Mouse (Mus musculus) heart, postnatal 14 days (tissue): Measurements from ENCODE around the gene Dhx8. TPM values are rescaled to one million over a fixed set of nuclear protein-coding genes. Genes with fewer than 3 reads are reported as not detected.
A peak's percentile ranks its signal among the peaks of the same experiment; 100 is the strongest.

Experiments
- DNase-seq, 2 experiments: peaks; one replicate each; pipeline ENCODE4 v3.0.0; 2021 to 2022
- intact Hi-C: fragments of 180-260 bp; cut with DNase I; formaldehyde crosslinking; loops from one replicate; pipeline ENCODE4 v1.15.1; 2025
- total RNA-seq, 2 experiments: library from RNA; stranded (reverse); gene quantifications; 2 replicates each; pipeline ENCODE4 v1.2.3; 2021

Gene Dhx8
- total RNA-seq, 2 experiments from 2014 or later: 17.8 to 19.9 TPM

DNA sequence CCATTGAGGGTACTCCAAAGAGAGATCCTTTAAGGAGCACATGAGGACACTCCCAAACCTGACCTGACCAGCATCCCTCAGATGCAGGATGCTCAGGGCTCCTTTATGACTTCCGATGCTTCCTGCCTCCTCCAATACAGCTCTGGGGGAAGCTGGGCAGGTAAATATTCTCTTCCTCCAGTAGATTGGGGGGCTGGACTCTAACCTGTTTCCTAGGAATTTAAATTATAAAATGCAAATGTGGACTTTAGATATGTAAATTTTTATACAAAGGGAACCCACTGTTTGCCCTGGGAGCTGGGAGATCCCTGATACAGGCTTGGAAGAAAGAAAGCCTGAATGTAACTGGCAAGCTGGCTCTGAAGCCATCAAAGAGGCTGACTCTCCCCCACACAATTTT lies 54.7 kb downstream of the Dhx8 start:
- no peak for DNase-seq
- intact Hi-C loops: no loop called here

DNA sequence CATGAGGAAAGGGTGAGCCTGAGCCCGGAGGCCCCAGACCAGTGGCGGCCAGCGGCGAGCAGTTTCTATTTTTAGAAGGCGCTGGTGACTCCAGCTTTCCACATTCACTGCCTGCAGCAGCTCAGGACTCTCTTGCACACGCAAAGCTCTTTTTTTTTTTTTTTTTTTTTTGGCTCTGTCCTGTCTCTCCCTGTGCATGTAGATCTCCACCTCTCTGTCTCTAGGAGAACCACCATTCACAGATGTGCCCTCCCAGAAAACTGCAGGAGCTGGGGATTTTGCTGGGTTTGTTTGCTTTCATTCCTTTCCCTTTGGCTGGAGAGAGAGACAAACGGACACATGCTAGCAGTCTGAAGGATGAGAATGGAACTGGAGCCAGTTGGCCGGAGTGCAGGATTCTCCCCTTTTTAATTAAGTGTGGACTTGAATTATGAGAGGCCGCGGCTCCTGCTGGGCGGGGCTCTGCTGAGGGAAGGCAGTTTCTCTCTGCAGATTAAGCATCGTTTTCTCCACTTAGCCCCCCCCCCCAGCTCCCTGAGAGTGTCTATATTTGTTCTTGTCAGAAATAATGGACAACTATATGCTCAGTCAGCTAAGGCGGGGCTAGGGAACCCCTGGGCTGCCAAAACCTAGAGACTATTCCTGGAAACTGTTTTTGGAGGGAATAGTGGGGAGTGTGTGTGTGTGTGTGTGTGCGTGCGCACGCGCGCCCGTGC lies 58.2 kb downstream of the Dhx8 start:
- peak; percentile 29 to 46 for DNase-seq
- intact Hi-C loops: no loop called here

DNA sequence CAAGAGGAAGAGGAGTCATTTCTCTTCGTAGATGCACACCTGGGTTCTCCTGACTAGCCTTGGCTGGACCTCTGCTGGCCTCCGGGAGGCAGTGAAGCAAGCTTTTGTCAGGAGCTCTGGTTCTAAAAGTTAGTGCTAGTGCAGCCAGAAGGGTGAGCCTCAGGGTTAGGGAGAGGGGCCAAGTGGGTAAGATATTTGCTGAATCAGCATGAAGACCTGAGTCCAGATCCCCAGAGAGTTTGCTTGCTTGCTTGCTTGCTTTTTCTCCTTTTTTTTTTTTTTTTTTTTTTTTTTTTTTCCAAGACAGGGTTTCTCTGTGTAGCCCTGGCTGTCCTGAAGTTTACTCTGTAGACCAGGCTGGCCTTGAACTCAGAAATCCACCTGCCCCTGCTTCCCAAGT lies 64.6 kb downstream of the Dhx8 start:
- DNase-seq: no peak
- intact Hi-C loops: no loop called here

DNA sequence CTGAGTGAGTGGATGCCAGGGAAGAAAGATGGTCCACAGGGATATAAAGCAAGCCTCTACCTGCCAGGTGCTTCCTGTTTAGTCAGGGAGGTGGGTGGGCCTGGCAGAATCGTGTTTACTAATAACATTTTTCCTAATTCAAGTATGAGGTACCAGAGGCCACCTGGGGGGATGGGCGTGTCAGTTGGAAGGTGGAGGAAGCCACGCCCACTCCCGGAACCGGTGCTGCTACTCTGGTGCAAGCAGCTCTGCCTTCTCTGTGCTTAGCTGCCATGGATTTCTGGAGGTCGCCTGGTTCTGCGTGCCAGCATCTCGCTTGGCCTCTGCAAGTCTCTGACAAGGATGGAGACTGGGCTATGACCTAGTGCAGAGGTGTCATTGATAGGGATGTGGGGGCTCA lies 65.4 kb downstream of the Dhx8 start:
- DNase-seq: no peak
- intact Hi-C loops: no loop called here

DNA sequence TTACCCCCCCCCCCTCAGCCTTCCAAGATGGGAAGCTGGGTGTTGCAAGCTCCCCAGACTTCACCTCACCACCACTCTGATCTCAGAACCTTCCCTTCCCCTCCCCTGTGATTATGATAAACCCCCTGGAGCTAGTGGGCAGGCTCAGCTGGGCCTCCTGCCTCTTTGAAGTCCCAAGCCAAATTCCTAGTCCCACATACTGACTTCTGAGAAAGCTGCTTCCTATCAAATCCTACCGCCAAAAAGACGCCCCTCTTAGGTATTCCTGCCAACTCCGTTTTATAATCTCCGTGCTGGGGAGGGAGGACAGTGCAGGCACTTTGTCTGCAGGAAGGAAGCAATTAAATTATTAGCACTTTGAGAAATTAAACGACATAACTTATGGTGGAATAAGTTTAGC lies 68.7 kb downstream of the Dhx8 start:
- intact Hi-C loops: no loop called here
- DNase-seq: no peak

DNA sequence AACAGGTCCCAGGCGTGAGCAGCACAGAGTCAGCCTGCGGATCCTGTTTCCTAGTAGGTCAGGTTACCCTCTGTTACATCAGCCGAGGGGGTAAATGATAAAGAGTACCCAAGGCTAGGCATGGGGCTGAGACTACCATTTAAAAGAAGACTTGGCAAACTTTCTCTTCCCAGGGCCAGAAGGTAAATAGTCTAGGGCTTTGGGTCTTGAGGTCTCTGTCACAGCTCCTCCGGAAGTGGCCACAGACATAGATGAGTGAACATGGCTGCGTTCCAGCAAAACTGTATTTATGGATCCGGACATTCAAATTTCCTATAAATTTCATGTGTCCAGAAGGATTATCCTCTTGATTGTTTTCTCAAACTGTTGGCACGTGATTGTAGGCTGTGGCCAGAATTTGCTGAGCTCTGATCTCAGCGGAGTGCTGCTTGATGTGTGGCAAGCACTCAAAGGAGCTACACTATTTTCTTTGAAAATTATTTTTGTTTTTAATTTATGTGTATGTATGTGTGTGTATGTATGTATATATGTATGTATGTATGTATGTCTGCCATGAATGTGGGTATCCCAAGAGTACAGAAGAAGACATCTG lies 72.5 kb downstream of the Dhx8 start:
- intact Hi-C loops: no loop called here
- DNase-seq: no peak

DNA sequence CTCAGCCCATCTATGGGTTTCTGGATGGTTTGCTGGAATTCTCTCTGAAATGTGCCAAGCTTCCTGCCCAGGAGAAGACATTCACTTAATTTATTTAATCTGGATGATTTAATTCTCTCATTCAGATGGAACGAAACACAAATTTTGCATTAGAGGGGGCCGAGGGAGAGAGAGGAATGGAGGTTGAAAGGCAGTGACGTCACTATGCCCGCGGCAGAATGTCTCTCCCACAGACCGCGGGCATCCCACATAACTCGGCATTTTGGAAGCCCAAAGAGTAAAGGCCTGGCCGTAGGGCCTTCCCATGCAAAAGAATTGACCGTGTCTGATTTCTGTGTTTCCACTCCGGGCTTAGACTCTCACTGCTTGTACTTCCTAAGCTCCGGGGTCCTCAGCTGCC lies 74.0 kb downstream of the Dhx8 start:
- intact Hi-C loops: no loop called here
- no peak for DNase-seq

DNA sequence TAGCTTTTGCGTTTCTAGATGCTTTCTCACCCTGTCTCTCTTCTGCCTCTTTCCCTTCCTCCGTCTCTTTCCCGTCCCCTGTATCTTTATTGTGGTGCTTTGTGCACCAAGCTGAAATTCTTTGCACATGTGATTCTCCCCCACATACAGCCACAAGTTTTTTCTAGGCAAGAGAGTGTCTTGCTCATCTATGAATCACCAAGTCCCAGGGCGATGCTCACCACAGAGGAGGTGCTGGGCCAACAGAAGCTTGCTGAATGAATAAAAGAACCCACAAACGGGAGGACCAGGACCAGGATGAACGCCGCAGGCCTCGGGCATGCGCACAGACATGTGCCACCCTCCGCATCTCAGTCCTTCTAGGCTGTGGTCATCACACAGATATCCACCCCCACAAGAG lies 74.5 kb downstream of the Dhx8 start:
- no peak for DNase-seq
- intact Hi-C loops: no loop called here

DNA sequence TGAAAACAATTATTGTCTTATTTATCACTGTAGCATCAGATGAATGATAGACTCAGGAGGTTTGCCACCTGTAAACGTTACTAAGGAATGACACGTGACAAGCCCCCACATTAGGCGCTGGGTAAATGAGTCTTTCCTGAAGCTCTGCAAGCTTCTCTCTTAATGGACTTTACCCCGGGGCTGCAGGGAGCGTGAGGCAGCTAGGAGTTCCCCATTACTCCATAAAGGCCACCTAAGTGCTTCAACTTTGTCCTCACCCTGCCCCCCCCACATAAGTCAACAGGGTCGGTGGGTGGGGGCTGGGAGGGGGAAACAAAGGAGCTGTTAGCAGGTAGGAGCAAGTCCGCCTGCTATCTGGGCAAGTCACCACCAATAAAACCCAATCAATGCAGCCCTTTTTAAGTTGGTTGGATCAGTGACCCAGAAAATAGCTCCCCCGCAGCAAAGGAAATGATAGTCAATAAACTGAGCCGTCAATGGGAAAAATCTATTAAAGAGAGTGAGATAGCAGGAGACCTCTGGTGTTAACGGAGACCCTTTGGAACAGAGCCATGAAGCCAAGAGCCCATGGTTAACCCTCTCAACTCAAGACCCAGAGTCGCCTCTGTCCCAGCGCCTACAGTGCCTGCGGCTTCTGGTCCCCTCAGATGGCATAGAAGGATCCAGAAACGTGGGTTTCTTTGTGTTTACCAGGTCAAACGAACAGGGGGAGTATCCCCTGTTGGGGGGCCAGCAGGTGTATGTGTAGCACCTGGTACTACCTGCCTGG lies 76.5 kb downstream of the Dhx8 start:
- intact Hi-C loops: no loop called here
- no peak for DNase-seq

DNA sequence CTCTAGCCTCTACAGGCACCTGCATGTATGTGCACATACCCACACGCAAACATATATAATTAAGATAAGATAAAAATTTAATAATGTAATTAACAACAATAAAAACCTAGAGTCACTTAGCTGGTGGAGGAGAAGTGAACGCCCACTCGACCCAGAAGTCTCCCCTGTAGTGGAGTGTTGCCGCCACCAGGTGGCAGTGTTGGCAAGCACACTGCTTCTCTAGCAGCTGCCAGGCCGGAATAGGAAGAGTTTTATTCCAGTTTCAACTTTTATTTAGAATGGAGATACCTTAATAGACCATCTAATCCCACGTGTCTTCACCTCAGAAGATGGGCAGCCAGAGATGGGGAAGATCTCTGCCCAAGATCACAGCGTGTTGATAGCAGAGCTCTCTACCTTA lies 80.5 kb downstream of the Dhx8 start:
- intact Hi-C loops: loop anchor here (1.0 to 5.0 kb wide), 4 partner anchors 48 to 154 kb away; partner anchors contain the start of gene Sost
- peak; percentile 80 to 89 for DNase-seq

DNA sequence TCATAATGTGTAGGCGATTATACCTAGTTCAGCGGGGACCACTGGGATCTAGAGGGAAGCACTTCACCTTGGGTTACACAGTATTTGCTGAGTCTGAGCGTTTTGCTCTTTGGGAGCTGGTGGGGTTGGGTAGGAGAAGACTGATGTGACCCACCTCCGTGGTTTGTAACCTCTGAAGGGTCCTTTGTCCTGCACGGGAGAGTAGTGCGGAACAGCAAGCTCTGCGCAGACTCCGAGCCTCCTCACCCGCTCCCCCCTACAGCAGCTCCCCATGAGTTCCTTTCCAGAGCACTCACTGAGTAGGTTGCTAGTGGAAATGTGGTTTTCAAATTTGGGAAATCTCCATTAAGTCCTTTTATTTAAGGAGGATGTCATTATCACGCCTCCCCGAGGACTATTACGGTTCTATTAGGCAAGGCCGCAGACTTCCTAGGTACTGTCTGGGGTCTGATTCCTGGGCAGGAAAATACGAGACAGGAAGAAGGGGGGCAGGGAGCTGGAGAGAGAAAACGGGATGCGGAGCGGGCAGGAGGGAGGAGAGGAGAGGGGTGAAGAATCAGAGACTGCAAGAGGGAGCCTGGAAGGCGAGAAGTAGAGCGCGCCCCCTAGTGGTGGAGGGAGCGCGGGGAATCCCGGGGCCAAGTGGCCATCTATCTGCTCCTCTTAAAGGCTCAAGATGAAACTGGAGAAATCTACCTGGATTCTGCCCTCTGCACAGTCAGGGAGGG lies 81.8 kb downstream of the Dhx8 start:
- intact Hi-C loops: loop anchor here (5.0 kb wide), 1 partner anchor 153 kb away; the partner anchor contains the start of gene Sost
- DNase-seq: peak; percentile 88 to 92

DNA sequence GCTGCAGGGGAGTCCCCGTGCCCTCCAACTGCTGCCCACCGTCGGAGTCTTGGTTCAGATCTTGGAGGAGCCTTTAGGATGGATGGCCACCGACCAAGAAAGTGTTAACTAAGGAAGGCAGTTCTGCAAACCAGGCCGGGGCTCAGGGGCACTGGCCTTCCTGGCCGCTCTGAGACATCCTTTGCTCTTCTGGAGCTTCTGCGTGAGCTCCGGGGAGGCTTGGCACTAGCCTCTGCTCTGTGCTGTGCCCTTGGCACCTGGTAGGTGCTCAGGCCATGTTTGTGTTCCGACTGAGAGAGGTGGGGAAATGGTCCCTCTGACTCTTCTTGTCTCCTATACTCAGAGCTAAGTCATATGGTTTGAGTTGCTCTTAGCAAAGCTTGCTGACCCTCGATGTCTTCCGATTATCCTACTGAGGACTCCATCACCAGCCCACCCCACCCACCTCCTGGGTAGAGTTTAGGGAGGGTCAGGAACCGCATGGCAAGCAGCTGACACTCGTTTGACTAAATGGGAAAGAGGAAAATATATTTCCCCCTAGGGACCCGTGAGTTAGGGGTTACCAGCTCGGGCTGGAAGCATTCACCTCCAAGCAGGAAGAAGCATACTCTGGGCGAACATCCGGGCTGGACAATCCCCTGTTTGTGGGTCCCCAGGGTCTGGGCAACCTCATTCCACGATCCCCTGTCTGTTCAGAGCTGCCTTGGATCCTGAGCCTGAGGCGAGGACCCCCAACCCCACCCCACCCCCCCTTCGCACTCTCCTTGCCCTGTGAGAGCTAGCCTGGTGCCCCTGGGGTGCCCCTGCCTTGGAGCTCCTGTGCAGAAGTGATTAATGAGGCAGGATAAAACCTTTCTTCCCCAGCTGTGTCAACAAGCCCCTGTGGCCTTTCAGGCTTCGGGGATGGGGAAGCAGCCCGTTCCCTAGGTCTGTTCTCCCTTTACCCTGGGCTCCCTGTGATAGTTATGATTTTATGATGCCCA lies 82.7 kb downstream of the Dhx8 start:
- intact Hi-C loops: no loop called here

More for the DNA sequence above, 82.7 kb downstream of the Dhx8 start:
- DNase-seq: no peak

Other genes with a start within 250 kb of the Dhx8 start
- 1 to 10 TPM; 1.2 to 1.7 TPM for gene Brca1, start 181.0 kb upstream of the Dhx8 start, total RNA-seq
- 100 to 1,000 TPM in 1 of 2 experiments, 10 to 100 TPM in 1; 98.4 to 103 TPM for gene Nbr1, start 180.8 kb upstream of the Dhx8 start, total RNA-seq
- 1 to 10 TPM; 3.0 to 3.2 TPM for gene Tmem106a, start 150.7 kb upstream of the Dhx8 start, total RNA-seq
- not detected for gene Gm11634, start 133.7 kb upstream of the Dhx8 start, total RNA-seq
- 10 to 100 TPM; 32.1 to 35.6 TPM for gene Rdm1, start 105.7 kb upstream of the Dhx8 start, total RNA-seq
- gene Arl4d, start 67.4 kb upstream of the Dhx8 start, total RNA-seq: 10 to 100 TPM; 28.6 to 29.6 TPM
- gene Etv4, start 52.5 kb downstream of the Dhx8 start, total RNA-seq: 1 to 10 TPM; 1.0 to 1.3 TPM
- gene Meox1, start 161.5 kb downstream of the Dhx8 start, total RNA-seq: 10 to 100 TPM; 13.4 to 18.0 TPM
- gene Sost, start 234.1 kb downstream of the Dhx8 start, total RNA-seq: 1 to 10 TPM in 1 of 2 experiments, under 1 TPM in 1; 0.68 to 1.3 TPM